Mouse (Mus musculus): ENCODE measurements around the gene Cabp2. TPM values are rescaled to one million over a fixed set of nuclear protein-coding genes. Genes with fewer than 3 reads are reported as not detected.

Cabp2 gene
- polyA plus RNA-seq, 1 experiment from 2014 or later = 0.43 TPM

GRCm38 (mm10) chr19:4071406-4071805, 10.0 kb upstream of the Cabp2 start:
- Histone ChIP-seq H3K27me3 (ENCODE audit: insufficient read depth, low read length) (no peaks in the 10 kb centered on the region), H3K4me1 (ENCODE audit: insufficient read depth) (peaks cover 10% of the 10 kb centered on the region; the same call in 1 of the 2 replicates), H3K9ac (replicated peaks) (no peak overlapping the region), H3K4me3 (ENCODE audit: low read depth, low read length) (no peak overlapping the region), H3K36me3 (replicated peaks; ENCODE audit: insufficient read depth, low read length) (no peaks in the 10 kb centered on the region), H3K4me2 (ENCODE audit: low read depth, low read length) (no peak overlapping the region), H3K9me3 (ENCODE audit: low read length) (no peaks in the 10 kb centered on the region), H3K27ac (ENCODE audit: low read depth) (peak overlapping the region; percentile 86)
- WGBS (ENCODE audit: insufficient replicate concordance) = 91% methylated on average over 6 of the region's 6 CpGs
- ATAC-seq (no peak), DNase-seq (no peak)
- TF ChIP-seq EP300 (IDR thresholded peaks at IDR 0.05; ENCODE audit: low read depth) (no peak), CTCF (IDR thresholded peaks at IDR 0.05; ENCODE audit: low read depth) (no peak)

- Histone ChIP-seq H3K27me3 (ENCODE audit: insufficient read depth, low read length) (no peaks in the 10 kb centered on the region), H3K4me1 (ENCODE audit: insufficient read depth) (peaks cover 5% of the 10 kb centered on the region; the same call in 1 of the 2 replicates), H3K4me2 (ENCODE audit: low read depth, low read length) (no peak overlapping the region), H3K36me3 (replicated peaks; ENCODE audit: insufficient read depth, low read length) (no peaks in the 10 kb centered on the region), H3K9ac (replicated peaks) (no peak overlapping the region), H3K9me3 (ENCODE audit: low read length) (no peaks in the 10 kb centered on the region), H3K27ac (ENCODE audit: low read depth) (peak overlapping the region; percentile 4; the same call in 1 of the 2 replicates), H3K4me3 (ENCODE audit: low read depth, low read length) (no peak overlapping the region)
- DNase-seq = no peak
- ATAC-seq = no peak
- TF ChIP-seq EP300 (IDR thresholded peaks at IDR 0.05; ENCODE audit: low read depth) = no peak
- no peak for TF ChIP-seq CTCF (IDR thresholded peaks at IDR 0.05; ENCODE audit: low read depth)
- 76% methylated on average over 6 of the region's 6 CpGs for WGBS (ENCODE audit: insufficient replicate concordance)
Observed at GRCm38 (mm10) chr19:4072706-4073424, 8.5 kb upstream of the Cabp2 start.

GRCm38 (mm10) chr19:4075531-4075930, 5.8 kb upstream of the Cabp2 start:
- ATAC-seq (no peak), DNase-seq (no peak)
- 81% methylated on average over 1 of the region's 1 CpGs for WGBS (ENCODE audit: insufficient replicate concordance)
- H3K4me1 ChIP-seq (ENCODE audit: insufficient read depth) = peaks cover 20% of the 10 kb centered on the region
- H3K27me3 ChIP-seq (ENCODE audit: insufficient read depth, low read length) = no peaks in the 10 kb centered on the region
- no peaks in the 10 kb centered on the region for H3K9me3 ChIP-seq (ENCODE audit: low read length)
- no peak overlapping the region for H3K4me2 ChIP-seq (ENCODE audit: low read depth, low read length)
- H3K36me3 ChIP-seq (replicated peaks; ENCODE audit: insufficient read depth, low read length) = no peaks in the 10 kb centered on the region
- no peak overlapping the region for H3K4me3 ChIP-seq (ENCODE audit: low read depth, low read length)
- H3K27ac ChIP-seq (ENCODE audit: low read depth) = no peak overlapping the region
- no peak overlapping the region for H3K9ac ChIP-seq (replicated peaks)
- TF ChIP-seq EP300 (IDR thresholded peaks at IDR 0.05; ENCODE audit: low read depth) (no peak), CTCF (IDR thresholded peaks at IDR 0.05; ENCODE audit: low read depth) (no peak)

- Histone ChIP-seq H3K27me3 (ENCODE audit: insufficient read depth, low read length) (no peaks in the 10 kb centered on the region), H3K4me3 (ENCODE audit: low read depth, low read length) (no peak overlapping the region), H3K4me1 (ENCODE audit: insufficient read depth) (peaks cover 25% of the 10 kb centered on the region), H3K27ac (ENCODE audit: low read depth) (no peak overlapping the region), H3K9me3 (ENCODE audit: low read length) (no peaks in the 10 kb centered on the region), H3K4me2 (ENCODE audit: low read depth, low read length) (no peak overlapping the region), H3K36me3 (replicated peaks; ENCODE audit: insufficient read depth, low read length) (no peaks in the 10 kb centered on the region), H3K9ac (replicated peaks) (no peak overlapping the region)
- ATAC-seq = peak; percentile 46
- WGBS (ENCODE audit: insufficient replicate concordance) = 60% methylated on average over 1 of the region's 1 CpGs
- no peak for DNase-seq
- TF ChIP-seq EP300 (IDR thresholded peaks at IDR 0.05; ENCODE audit: low read depth) = no peak
Observed at GRCm38 (mm10) chr19:4079594-4079993, 1.8 kb upstream of the Cabp2 start.

GRCm38 (mm10) chr19:4080511-4081009, 818 bp upstream of the Cabp2 start:
- peak overlapping the region; percentile 27 for H3K4me2 ChIP-seq (ENCODE audit: low read depth, low read length)
- no peaks in the 10 kb centered on the region for H3K27me3 ChIP-seq (ENCODE audit: insufficient read depth, low read length)
- no peak overlapping the region for H3K4me3 ChIP-seq (ENCODE audit: low read depth, low read length)
- no peaks in the 10 kb centered on the region for H3K36me3 ChIP-seq (replicated peaks; ENCODE audit: insufficient read depth, low read length)
- no peak overlapping the region for H3K9ac ChIP-seq (replicated peaks)
- ATAC-seq = peak; percentile 72
- peak; percentile 43 for DNase-seq
- TF ChIP-seq EP300 (IDR thresholded peaks at IDR 0.05; ENCODE audit: low read depth) = no peak
- TF ChIP-seq CTCF (IDR thresholded peaks at IDR 0.05; ENCODE audit: low read depth) = peak; percentile 70
- no peaks in the 10 kb centered on the region for H3K9me3 ChIP-seq (ENCODE audit: low read length)
- WGBS (ENCODE audit: insufficient replicate concordance) = 44% methylated on average over 8 of the region's 8 CpGs
- no peak overlapping the region; the same call in 1 of the 2 replicates for H3K27ac ChIP-seq (ENCODE audit: low read depth)
- peaks cover 25% of the 10 kb centered on the region for H3K4me1 ChIP-seq (ENCODE audit: insufficient read depth)

- Histone ChIP-seq H3K27me3 (ENCODE audit: insufficient read depth, low read length) (0 out of 2 replicates have a peak, but pooled peaks cover 2% of the 10 kb centered on the region), H3K27ac (ENCODE audit: low read depth) (no peak overlapping the region), H3K4me1 (ENCODE audit: insufficient read depth) (peaks cover 25% of the 10 kb centered on the region), H3K9ac (replicated peaks) (no peak overlapping the region), H3K9me3 (ENCODE audit: low read length) (no peaks in the 10 kb centered on the region), H3K36me3 (replicated peaks; ENCODE audit: insufficient read depth, low read length) (no peaks in the 10 kb centered on the region), H3K4me2 (ENCODE audit: low read depth, low read length) (no peak overlapping the region), H3K4me3 (ENCODE audit: low read depth, low read length) (no peak overlapping the region)
- no peak for DNase-seq
- ATAC-seq = no peak
- 73% methylated on average over 11 of the region's 11 CpGs for WGBS (ENCODE audit: insufficient replicate concordance)
- TF ChIP-seq EP300 (IDR thresholded peaks at IDR 0.05; ENCODE audit: low read depth) = no peak
- TF ChIP-seq CTCF (IDR thresholded peaks at IDR 0.05; ENCODE audit: low read depth) = no peak
Observed at GRCm38 (mm10) chr19:4082219-4082965, 1.0 kb downstream of the Cabp2 start.
